Mouse (Mus musculus): ENCODE results near the gene Med4. TPM values are rescaled to one million over a fixed set of nuclear protein-coding genes. Genes with fewer than 3 reads are reported as not detected.

Med4 gene
- total RNA-seq, 2 experiments from 2014 or later: 8.1 to 9.5 TPM

DNA sequence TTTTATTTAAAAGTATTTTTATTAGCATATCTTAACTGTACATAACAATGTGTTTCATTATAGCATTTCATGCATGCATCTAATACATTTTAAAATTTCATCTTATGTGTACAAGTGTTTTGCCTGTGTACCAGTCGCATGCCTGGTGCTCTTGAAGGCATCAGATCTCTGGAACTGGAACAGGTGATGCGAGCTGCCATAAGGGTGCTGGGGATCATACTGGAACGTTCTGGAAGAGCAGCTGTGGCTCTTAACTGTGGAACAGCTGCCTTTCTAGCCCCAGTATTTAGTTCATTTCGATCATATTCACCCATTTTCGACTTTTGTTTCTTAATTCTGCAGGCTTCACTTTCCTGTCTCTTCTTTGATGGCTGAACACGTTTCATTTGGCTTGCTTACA, 41.3 kb downstream of the Med4 start:
- ATAC-seq (replicated peaks; ENCODE audit: low FRiP score, poor library complexity, severe bottlenecking): no peak

DNA sequence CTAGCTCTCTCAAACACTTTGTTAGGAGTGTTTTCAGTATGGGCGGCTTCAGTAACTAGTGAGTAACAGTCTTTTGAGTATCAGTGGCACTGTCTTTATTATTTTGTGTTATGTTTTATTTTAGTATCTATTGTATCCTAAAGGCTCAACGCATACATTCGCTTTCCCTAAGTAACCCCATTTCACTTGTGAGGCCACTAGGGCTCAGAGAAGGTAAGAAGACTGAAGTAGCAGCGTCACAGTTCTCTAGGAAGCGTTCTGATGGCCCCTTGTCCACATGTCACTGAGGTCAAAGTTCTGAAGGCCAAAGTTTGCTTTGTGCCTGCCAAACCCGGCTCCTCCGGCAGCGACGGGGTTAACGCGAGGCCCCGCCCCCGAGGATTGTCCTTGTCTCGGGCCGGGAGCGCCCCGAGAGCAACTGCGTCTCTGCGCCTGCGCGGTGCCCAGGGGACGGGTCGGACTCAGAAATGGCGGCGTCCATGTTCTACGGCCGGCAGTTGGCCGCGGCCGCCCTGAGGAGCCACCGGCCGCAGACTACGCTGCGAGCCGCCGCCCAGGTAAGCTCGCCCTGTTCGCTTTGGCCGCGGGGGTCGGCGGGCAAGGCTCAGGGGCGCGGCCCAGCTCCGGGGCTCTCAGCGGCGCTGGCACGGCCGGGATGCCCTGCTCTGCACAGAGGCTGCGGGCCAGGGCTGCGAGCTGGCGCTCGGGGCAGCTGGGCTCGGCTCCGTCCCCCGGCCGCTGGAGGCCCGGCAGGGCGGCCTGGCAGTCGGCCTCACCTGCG, 42.7 kb downstream of the Med4 start:
- peak; percentile 98 for ATAC-seq (replicated peaks; ENCODE audit: low FRiP score, poor library complexity, severe bottlenecking)

DNA sequence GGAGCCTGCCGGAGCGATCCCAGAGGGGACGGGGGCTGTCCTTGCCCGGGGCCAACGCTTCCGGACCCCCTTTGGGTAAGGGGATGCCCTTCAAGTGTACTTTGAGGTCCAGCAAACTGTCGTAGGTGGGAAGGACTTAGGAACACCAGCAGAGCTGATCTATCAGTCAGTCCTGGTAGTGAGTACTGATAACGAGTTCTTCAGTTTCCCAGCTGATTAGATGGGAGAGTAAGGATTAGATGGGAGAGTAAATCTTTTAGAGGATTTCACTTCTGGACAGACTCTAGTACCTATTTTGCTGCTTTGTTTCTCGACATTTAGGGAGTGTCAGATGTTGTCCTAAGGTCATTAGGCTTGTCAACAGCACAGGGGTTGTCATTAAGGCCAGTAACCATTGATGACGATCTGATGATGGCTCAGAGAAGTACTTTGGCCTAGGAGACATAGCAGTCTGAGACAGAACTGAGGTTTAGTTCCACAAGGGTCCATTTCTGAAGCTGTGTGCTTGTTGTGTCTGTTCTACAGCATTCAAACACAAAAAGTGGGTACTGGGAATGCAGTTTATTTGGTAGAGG, 43.4 kb downstream of the Med4 start:
- 0 out of 2 replicates have a peak, but pooled peaks have one; percentile 26 for ATAC-seq (replicated peaks; ENCODE audit: low FRiP score, poor library complexity, severe bottlenecking)

Other genes starting within 250 kb of the Med4 start
- 223 and 234 TPM in 2 replicates for gene Rb1, start 184.2 kb upstream of the Med4 start, total RNA-seq (2015; ENCODE audit: low replicate concordance)
- 215 and 334 TPM in 2 replicates for gene Rb1, start 184.2 kb upstream of the Med4 start, total RNA-seq (2017; ENCODE audit: low replicate concordance)
- gene Itm2b, start 124.7 kb upstream of the Med4 start, total RNA-seq (2015; ENCODE audit: low replicate concordance): 663 and 726 TPM in 2 replicates
- gene Itm2b, start 124.7 kb upstream of the Med4 start, total RNA-seq (2017; ENCODE audit: low replicate concordance): 538 and 746 TPM in 2 replicates
- 16.3 and 18.1 TPM in 2 replicates for gene Sucla2, start 15.3 kb downstream of the Med4 start, total RNA-seq (2015; ENCODE audit: low replicate concordance)
- gene Sucla2, start 15.3 kb downstream of the Med4 start, total RNA-seq (2017; ENCODE audit: low replicate concordance): 28.4 and 29.0 TPM in 2 replicates
- gene Nudt15, start 38.2 kb downstream of the Med4 start, total RNA-seq (2015; ENCODE audit: low replicate concordance): 2.5 and 5.2 TPM in 2 replicates
- gene Nudt15, start 38.2 kb downstream of the Med4 start, total RNA-seq (2017; ENCODE audit: low replicate concordance): 1.4 and 3.7 TPM in 2 replicates
- gene Gm21750, start 151.2 kb downstream of the Med4 start, total RNA-seq (2015; ENCODE audit: low replicate concordance): not detected in 2 replicates
- gene Gm21750, start 151.2 kb downstream of the Med4 start, total RNA-seq (2017; ENCODE audit: low replicate concordance): 1.1 TPM in 1 of 2 replicates, not detected in the other